In genomic region chr7:66871940-66872511, GRCm38 (mm10) we compare ENCODE assay signal across 12 mouse cellular contexts. TPM values are rescaled to one million over a fixed set of nuclear protein-coding genes. Genes with fewer than 3 reads are reported as not detected.
DNase-seq lines count a peak whose midpoint lies in the region; ATAC-seq lines count a peak whose summit lies in the region.
"Had no signal": no experiment of that assay in that cellular context is flagged by ENCODE, and none has a peak within 500 bp of the region (broad histone marks: within the 10 kb centered on the region; RNA-seq: fewer than 3 reads in every experiment).

No protein-coding gene starts in this region.

- no peak overlapping the region for H3K27ac ChIP-seq in forebrain, embryonic 14.5 days (ENCODE audit: low read depth, low read length)
- H3K27ac ChIP-seq in forebrain, embryonic 12.5 days: no peak overlapping the region
- H3K27ac ChIP-seq in kidney, embryonic 16.5 days (ENCODE audit: low read length): peak overlapping the region; percentile 35; the same call in 1 of the 2 replicates
- H3K27ac ChIP-seq: midbrain, embryonic 12.5 days had no signal

- DNase-seq in forebrain, embryonic 14.5 days (ENCODE audit: low spot score): peak; percentile 13
- no peak for DNase-seq in kidney, adult 11 months
- DNase-seq in urinary bladder, postnatal 14 days (ENCODE audit: low spot score): peak; percentile 17
- DNase-seq in urinary bladder, adult 18-20 months (ENCODE audit: low spot score in 2 of 2): no peak
- no peak for DNase-seq in adrenal gland, adult 18-20 months (ENCODE audit: low spot score in 2 of 2)
- no peak for DNase-seq in natural killer cell, adult 2 months (ENCODE audit: low spot score in 2 of 2)
- DNase-seq: adrenal gland, adult 8-10 months; cerebellum, adult 9-11 months; liver had no signal

- no peak overlapping the region for H3K4me3 ChIP-seq in forebrain, embryonic 14.5 days (ENCODE audit: low read depth, low read length)
- no peak overlapping the region for H3K4me3 ChIP-seq in forebrain, embryonic 12.5 days (replicated peaks)
- H3K4me3 ChIP-seq in kidney, embryonic 16.5 days (ENCODE audit: low read length): no peak overlapping the region
- H3K4me3 ChIP-seq: midbrain, embryonic 12.5 days had no signal

- no peak overlapping the region for H3K9ac ChIP-seq in forebrain, embryonic 14.5 days (ENCODE audit: low read length)
- H3K9ac ChIP-seq in forebrain, embryonic 12.5 days: no peak overlapping the region
- H3K9ac ChIP-seq in kidney, embryonic 16.5 days (replicated peaks; ENCODE audit: low read length): no peak overlapping the region
- H3K9ac ChIP-seq: midbrain, embryonic 12.5 days had no signal

- peaks cover 13% of the 10 kb centered on the region for H3K4me1 ChIP-seq in forebrain, embryonic 14.5 days (ENCODE audit: control insufficient read depth, insufficient read depth, low read length)
- H3K4me1 ChIP-seq in forebrain, embryonic 12.5 days: peaks cover 16% of the 10 kb centered on the region
- H3K4me1 ChIP-seq in kidney, embryonic 16.5 days (ENCODE audit: insufficient read depth, low read length): peaks cover 34% of the 10 kb centered on the region

- no peaks in the 10 kb centered on the region for H3K9me3 ChIP-seq in forebrain, embryonic 14.5 days (replicated peaks; ENCODE audit: control insufficient read depth, low read length)
- no peaks in the 10 kb centered on the region for H3K9me3 ChIP-seq in forebrain, embryonic 12.5 days
- no peaks in the 10 kb centered on the region for H3K9me3 ChIP-seq in kidney, embryonic 16.5 days (ENCODE audit: low read length)
- H3K9me3 ChIP-seq: midbrain, embryonic 12.5 days had no signal

- ATAC-seq in forebrain, embryonic 14.5 days: peak; percentile 25; the same call in 1 of the 2 replicates
- ATAC-seq in forebrain, embryonic 12.5 days (ENCODE audit: low FRiP score): no peak
- ATAC-seq in kidney, embryonic 16.5 days (ENCODE audit: low FRiP score, low TSS enrichment): 0 out of 2 replicates have a peak, but pooled peaks have one; percentile 14

- H3K27me3 ChIP-seq in forebrain, embryonic 14.5 days (replicated peaks; ENCODE audit: control insufficient read depth, insufficient read depth, low read length): no peaks in the 10 kb centered on the region
- no peaks in the 10 kb centered on the region for H3K27me3 ChIP-seq in forebrain, embryonic 12.5 days
- no peaks in the 10 kb centered on the region for H3K27me3 ChIP-seq in kidney, embryonic 16.5 days (ENCODE audit: insufficient read depth, low read length)
- H3K27me3 ChIP-seq: midbrain, embryonic 12.5 days had no signal

- H3K4me2 ChIP-seq in forebrain, embryonic 14.5 days (ENCODE audit: low read length): no peak overlapping the region
- H3K4me2 ChIP-seq in forebrain, embryonic 12.5 days: no peak overlapping the region
- H3K4me2 ChIP-seq in kidney, embryonic 16.5 days (replicated peaks; ENCODE audit: low read depth, low read length): no peak overlapping the region
- H3K4me2 ChIP-seq: midbrain, embryonic 12.5 days had no signal

- WGBS in forebrain, embryonic 14.5 days: 83% methylated on average over 14 of the region's 14 CpGs
- 86% methylated on average over 14 of the region's 14 CpGs for WGBS in forebrain, embryonic 12.5 days
- 51% methylated on average over 14 of the region's 14 CpGs for WGBS in kidney, embryonic 16.5 days

- no peaks in the 10 kb centered on the region for H3K36me3 ChIP-seq in forebrain, embryonic 14.5 days (ENCODE audit: control insufficient read depth, insufficient read depth, low read length)
- H3K36me3 ChIP-seq in forebrain, embryonic 12.5 days (replicated peaks): no peaks in the 10 kb centered on the region
- H3K36me3 ChIP-seq in kidney, embryonic 16.5 days (ENCODE audit: insufficient read depth, low read length): no peaks in the 10 kb centered on the region
- H3K36me3 ChIP-seq: midbrain, embryonic 12.5 days had no signal

RNA-seq across cellular contexts. Expression of gene Adamts17, which starts 32.5 kb away (rescaled TPM):
- polyA plus RNA-seq in forebrain, embryonic 14.5 days (2014; fragmentation: Nextera tagmentation; extraction: Ambion mirVana): 2.1 and 2.2 TPM in 2 replicates
- 1.6 and 2.1 TPM in 2 replicates for polyA plus RNA-seq in forebrain, embryonic 12.5 days (2016; fragmentation: Nextera tagmentation; extraction: Ambion mirVana)
- 3.6 and 4.7 TPM in 2 replicates for polyA plus RNA-seq in kidney, embryonic 16.5 days (2015; fragmentation: Nextera tagmentation; extraction: Ambion mirVana)
- total RNA-seq in adrenal gland, adult 18-20 months (2021): 1 to 10 TPM; 2.3 to 3.1 TPM

Comparison
In these comparisons a context has a peak if more than half of its experiments do, and no peak if none do; other contexts are left out.
1. DNase-seq: peak in forebrain, embryonic 14.5 days (single experiment) and urinary bladder, postnatal 14 days (single experiment); none in kidney, adult 11 months (single experiment), urinary bladder, adult 18-20 months (0 of 2), adrenal gland, adult 18-20 months (0 of 2) and natural killer cell, adult 2 months (0 of 2).